Mouse (Mus musculus) heart, embryonic 14.5 days (tissue): ENCODE measurements around the gene Slc25a11. TPM values are rescaled to one million over a fixed set of nuclear protein-coding genes. Genes with fewer than 3 reads are reported as not detected.

Experiments
- ATAC-seq: fragments of 200-750 bp; cut with Nextera tagmentation; 2 replicates; pipeline ENCODE4 v1.8.0; 2017; ENCODE audit warnings: low read depth, moderate TSS enrichment; ENCODE audit not compliant: insufficient number of reproducible peaks, insufficient read depth, low FRiP score
- H3K27ac ChIP-seq, 2 experiments: fragments of 200-500 bp in 1 of 2; fragments of 300-500 bp in 1 of 2; sonication (generic) in 1 of 2; replicated peaks in 1 of 2; 2 replicates each; pipeline ENCODE4 v1.5.1; 2012 to 2014; ENCODE audit warnings: low read depth in 2 of 2, low read length in 2 of 2, control low read depth in 1 of 2, mild to moderate bottlenecking in 1 of 2, mixed read lengths in 1 of 2; ENCODE audit not compliant: control insufficient read depth in 1 of 2, insufficient read depth in 1 of 2
- H3K27me3 ChIP-seq: fragments of 300-500 bp; sonication (generic); 2 replicates; pipeline ENCODE4 v1.6.1; 2014; ENCODE audit warnings: mild to moderate bottlenecking, low read length, control low read depth; ENCODE audit not compliant: control insufficient read depth, insufficient read depth
- H3K36me3 ChIP-seq: fragments of 300-500 bp; sonication (generic); 2 replicates; pipeline ENCODE4 v1.6.1; 2014; ENCODE audit warnings: mild to moderate bottlenecking, control low read depth, low read length, mixed read lengths; ENCODE audit not compliant: control insufficient read depth, insufficient read depth
- H3K4me1 ChIP-seq, 2 experiments: fragments of 200-500 bp in 1 of 2; fragments of 300-500 bp in 1 of 2; sonication (generic) in 1 of 2; 2 replicates each; pipeline ENCODE4 v1.6.1; 2012 to 2014; ENCODE audit warnings: low read length in 2 of 2, control low read depth in 1 of 2, mixed read lengths in 1 of 2; ENCODE audit not compliant: control insufficient read depth in 2 of 2, insufficient read depth in 2 of 2
- H3K4me2 ChIP-seq: fragments of 300-500 bp; sonication (generic); 2 replicates; pipeline ENCODE4 v1.6.1; 2014; ENCODE audit warnings: mild to moderate bottlenecking, low read length
- H3K4me3 ChIP-seq, 2 experiments: fragments of 200-500 bp in 1 of 2; fragments of 300-500 bp in 1 of 2; sonication (generic) in 1 of 2; 2 replicates each; pipeline ENCODE4 v1.5.1; 2012 to 2014; ENCODE audit warnings: low read length in 2 of 2, mild to moderate bottlenecking in 2 of 2, control low read depth in 1 of 2, low read depth in 1 of 2, moderate library complexity in 1 of 2; ENCODE audit not compliant: control insufficient read depth in 1 of 2, insufficient read depth in 1 of 2
- H3K9ac ChIP-seq: fragments of 300-500 bp; sonication (generic); 2 replicates; pipeline ENCODE4 v1.6.1; 2014; ENCODE audit warnings: mild to moderate bottlenecking, low read length
- H3K9me3 ChIP-seq: fragments of 300-500 bp; sonication (generic); 2 replicates; pipeline ENCODE4 v1.6.1; 2016; ENCODE audit warnings: low read length, control low read depth; ENCODE audit not compliant: control insufficient read depth
- WGBS: fragments of 180-500 bp; shearing (Covaris S2); extraction: QIAGEN DNeasy Blood & Tissue Kit; methylation state at CpG from one replicate; pipeline ENCODE4 v1.1.7; 2014; 5-methylcytosine and 5-hydroxymethylcytosine counted together
- polyA plus RNA-seq: library from polyadenylated mRNA; unstranded; fragments of >200 nt; fragmentation: Nextera tagmentation; extraction: Ambion mirVana; gene quantifications from 2 replicates; pipeline ENCODE4 v1.2.1, GENCODE M21; 2014

Gene Slc25a11
- polyA plus RNA-seq: 290 and 303 TPM in 2 replicates

GRCm38 (mm10) chr11:70646691-70647650, at the start of gene Slc25a11, which contains the start of gene Rnf167:
TSS of gene Slc25a11 (minus strand) at chr11:70647479.
TSS of gene Rnf167 (plus strand) at chr11:70647235.
- peak within 1 kb of the TSS; percentile 66 to 95 for H3K4me3 ChIP-seq
- H3K36me3 ChIP-seq: peaks cover 72% of the 10 kb centered on the region
- H3K27ac ChIP-seq: peak within 1 kb of the TSS; percentile 96 to 97
- peak within 1 kb of the TSS; percentile 99 for H3K4me2 ChIP-seq
- peak; percentile 85 for ATAC-seq
- H3K4me1 ChIP-seq: peaks cover 14 to 42% of the 10 kb centered on the region in 2 experiments
- peak within 1 kb of the TSS; percentile 99 for H3K9ac ChIP-seq
- H3K27me3 ChIP-seq: no peaks in the 10 kb centered on the region
- H3K9me3 ChIP-seq: no peaks in the 10 kb centered on the region
- WGBS: under 1% methylated on average over 63 of the region's 63 CpGs

- WGBS: 44% methylated on average over 3 of the region's 3 CpGs
- no peaks in the 10 kb centered on the region for H3K9me3 ChIP-seq
- no peak overlapping the region for H3K4me3 ChIP-seq
- no peak overlapping the region for H3K9ac ChIP-seq
- no peak for ATAC-seq
- no peaks in the 10 kb centered on the region for H3K27me3 ChIP-seq
- peaks cover 4 to 5% of the 10 kb centered on the region in 2 experiments for H3K4me1 ChIP-seq
- no peak overlapping the region for H3K27ac ChIP-seq
- no peaks in the 10 kb centered on the region for H3K36me3 ChIP-seq
- no peak overlapping the region for H3K4me2 ChIP-seq
These were observed 46.2 kb upstream of the Slc25a11 start for GRCm38 (mm10) chr11:70693504-70693903.

GRCm38 (mm10) chr11:70689578-70689977, 42.3 kb upstream of the Slc25a11 start:
- no peak overlapping the region for H3K4me2 ChIP-seq

GRCm38 (mm10) chr11:70688372-70688771, 41.1 kb upstream of the Slc25a11 start:
- ATAC-seq: no peak
- no peaks in the 10 kb centered on the region for H3K9me3 ChIP-seq
- peak overlapping the region; percentile 28 to 90 for H3K27ac ChIP-seq
- peak overlapping the region; percentile 89 for H3K9ac ChIP-seq
- peaks cover 11 to 16% of the 10 kb centered on the region in 2 experiments for H3K4me1 ChIP-seq
- H3K4me3 ChIP-seq: peak overlapping the region; percentile 80 to 92
- WGBS: 20% methylated on average over 8 of the region's 8 CpGs
- peaks cover 28% of the 10 kb centered on the region for H3K36me3 ChIP-seq
- H3K27me3 ChIP-seq: no peaks in the 10 kb centered on the region
- H3K4me2 ChIP-seq: peak overlapping the region; percentile 97

More at GRCm38 (mm10) chr11:70689578-70689977, 42.3 kb upstream of the Slc25a11 start:
- peaks cover 16% of the 10 kb centered on the region for H3K36me3 ChIP-seq
- 41% methylated on average over 4 of the region's 4 CpGs for WGBS
- H3K4me3 ChIP-seq: no peak overlapping the region
- no peak overlapping the region for H3K27ac ChIP-seq
- no peaks in the 10 kb centered on the region for H3K27me3 ChIP-seq
- H3K9me3 ChIP-seq: no peaks in the 10 kb centered on the region
- ATAC-seq: no peak
- H3K4me1 ChIP-seq: peaks cover 11 to 16% of the 10 kb centered on the region in 2 experiments
- H3K9ac ChIP-seq: no peak overlapping the region

GRCm38 (mm10) chr11:70687601-70688199, 40.4 kb upstream of the Slc25a11 start, which contains the start of gene Camta2:
TSS of gene Camta2 (minus strand) at chr11:70688105.
- Histone ChIP-seq H3K36me3 (peaks cover 34% of the 10 kb centered on the region), H3K27ac (peak within 1 kb of the TSS; percentile 31 to 90), H3K27me3 (no peaks in the 10 kb centered on the region), H3K4me1 (peaks cover 11 to 16% of the 10 kb centered on the region in 2 experiments), H3K9ac (peak within 1 kb of the TSS; percentile 89), H3K9me3 (no peaks in the 10 kb centered on the region), H3K4me2 (peak within 1 kb of the TSS; percentile 97), H3K4me3 (peak within 1 kb of the TSS; percentile 80 to 92)
- peak; percentile 84 for ATAC-seq
- under 1% methylated on average over 51 of the region's 55 CpGs for WGBS

DNA sequence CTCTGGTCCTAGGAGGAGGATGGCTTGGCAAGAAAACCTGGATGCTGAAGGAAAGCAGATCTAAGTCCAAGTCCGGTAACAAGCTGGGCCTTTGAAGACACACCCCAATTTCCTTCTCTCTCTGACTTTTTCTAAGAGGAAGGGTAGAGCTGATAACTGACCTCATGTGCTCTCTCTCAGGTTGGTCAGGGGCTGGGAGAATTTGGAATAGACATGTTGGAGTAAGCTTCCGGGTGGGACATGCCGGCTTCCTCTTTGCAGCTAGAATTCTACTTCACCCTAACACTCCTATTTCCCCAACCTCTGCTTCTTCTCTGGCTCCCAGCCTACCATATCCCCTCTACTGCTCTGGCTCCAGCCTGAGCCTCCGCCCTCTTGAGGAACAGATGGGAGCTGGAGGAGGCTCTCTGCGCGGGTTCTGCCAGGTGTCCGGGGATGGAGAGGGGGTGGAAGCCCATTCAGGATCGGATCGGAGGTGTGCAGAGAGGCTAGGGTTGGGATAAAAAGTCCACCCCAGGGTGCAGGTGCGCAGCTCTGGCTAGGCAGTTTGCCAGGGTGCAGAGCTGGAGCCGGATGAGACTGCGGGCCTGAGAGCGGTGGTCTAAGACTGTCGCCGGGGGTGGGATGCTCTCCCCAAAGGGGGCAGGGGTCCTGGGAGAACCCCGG, 39.8 kb upstream of the Slc25a11 start:
- peak; percentile 13; the same call in 1 of the 2 replicates for ATAC-seq
- 2% methylated on average over 13 of the region's 16 CpGs for WGBS
- peaks cover 40% of the 10 kb centered on the region for H3K36me3 ChIP-seq
- peaks cover 15 to 19% of the 10 kb centered on the region in 2 experiments for H3K4me1 ChIP-seq
- peak overlapping the region; percentile 31 to 90; a peak in 3 of 4 replicates for H3K27ac ChIP-seq
- peak overlapping the region; percentile 80 to 92 for H3K4me3 ChIP-seq
- H3K27me3 ChIP-seq: no peaks in the 10 kb centered on the region
- no peaks in the 10 kb centered on the region for H3K9me3 ChIP-seq
- H3K4me2 ChIP-seq: peak overlapping the region; percentile 97
- peak overlapping the region; percentile 89 for H3K9ac ChIP-seq

DNA sequence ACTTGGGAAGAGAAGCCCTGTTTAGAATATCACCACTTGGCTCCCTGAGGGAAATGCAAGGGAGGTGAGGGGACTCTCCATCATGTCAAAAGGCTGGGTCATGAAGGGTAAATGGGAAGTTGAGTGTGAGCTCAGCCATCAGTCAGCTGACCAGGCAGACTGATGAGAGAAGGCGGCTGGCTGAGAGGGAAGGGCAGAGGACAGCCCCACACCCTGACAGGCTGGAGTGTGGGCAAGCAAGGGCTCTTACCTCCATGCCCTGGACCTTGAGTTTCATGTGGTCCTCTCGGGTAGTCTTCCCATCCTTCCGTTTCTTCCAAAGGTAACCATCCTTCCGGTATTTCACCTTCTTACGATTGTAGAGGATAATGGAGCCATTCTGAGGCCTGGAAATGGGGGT, 36.4 kb upstream of the Slc25a11 start:
- Histone ChIP-seq H3K4me3 (no peak overlapping the region), H3K27ac (no peak overlapping the region), H3K9ac (no peak overlapping the region), H3K4me2 (no peak overlapping the region), H3K9me3 (no peaks in the 10 kb centered on the region), H3K27me3 (no peaks in the 10 kb centered on the region), H3K4me1 (peaks cover 13 to 17% of the 10 kb centered on the region in 2 experiments), H3K36me3 (peaks cover 69% of the 10 kb centered on the region)
- 80% methylated on average over 5 of the region's 5 CpGs for WGBS
- no peak for ATAC-seq
